Mouse (Mus musculus): ENCODE results near the gene Pln.
A peak's percentile ranks its signal among the peaks of the same experiment; 100 is the strongest.

The Pln gene

DNA sequence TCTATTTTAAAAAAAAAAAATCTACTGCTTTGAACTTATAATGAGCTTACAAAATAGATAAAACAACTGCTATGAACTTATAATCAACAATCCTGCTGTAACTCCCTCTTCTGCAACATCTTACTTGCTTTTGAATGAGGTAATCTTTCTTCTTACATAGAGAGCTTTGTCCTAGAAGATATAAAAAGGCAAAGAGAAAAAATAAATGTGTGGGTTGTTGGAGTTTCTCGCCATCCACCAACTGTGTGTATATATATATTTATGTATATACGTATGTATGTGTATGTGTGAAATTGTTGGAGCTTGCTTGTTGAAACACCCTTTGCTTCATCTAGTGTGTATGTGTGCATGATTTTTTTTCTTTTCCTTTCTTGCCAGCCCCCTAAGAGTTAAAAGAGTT, 29.8 kb downstream of the Pln start:
- DNase-seq, result no peak

DNA sequence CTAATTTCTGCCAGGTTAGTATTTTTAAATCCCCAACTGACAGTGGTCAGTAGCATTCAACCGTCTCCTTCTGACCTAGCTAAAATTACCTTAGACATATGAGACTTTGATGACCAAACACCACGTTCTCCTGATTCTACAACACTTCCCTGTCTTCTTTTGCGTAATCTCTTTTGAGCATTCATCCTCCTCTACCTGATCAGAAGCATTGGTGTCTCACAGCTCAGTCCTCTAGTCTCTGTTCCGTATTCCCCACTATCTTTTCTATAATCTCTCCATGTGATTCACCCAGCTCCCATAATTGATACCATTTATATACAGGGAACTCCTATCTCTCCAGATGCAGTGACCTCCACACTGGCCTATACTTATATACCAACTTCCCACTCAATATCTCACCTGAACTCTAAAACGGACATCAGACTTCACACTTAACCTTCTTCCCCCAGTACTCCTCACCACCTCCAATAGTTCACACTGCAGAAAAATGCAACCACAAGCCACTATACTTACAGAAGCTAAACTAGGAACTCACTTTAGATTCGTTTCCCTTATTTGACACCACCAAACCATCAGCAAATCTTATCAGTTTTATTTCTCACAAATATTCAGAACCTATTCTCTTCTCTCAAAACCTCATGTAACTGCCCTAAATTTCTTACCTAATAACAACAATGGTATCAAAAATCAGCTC, 36.6 kb downstream of the Pln start:
- DNase-seq, result no peak

DNA sequence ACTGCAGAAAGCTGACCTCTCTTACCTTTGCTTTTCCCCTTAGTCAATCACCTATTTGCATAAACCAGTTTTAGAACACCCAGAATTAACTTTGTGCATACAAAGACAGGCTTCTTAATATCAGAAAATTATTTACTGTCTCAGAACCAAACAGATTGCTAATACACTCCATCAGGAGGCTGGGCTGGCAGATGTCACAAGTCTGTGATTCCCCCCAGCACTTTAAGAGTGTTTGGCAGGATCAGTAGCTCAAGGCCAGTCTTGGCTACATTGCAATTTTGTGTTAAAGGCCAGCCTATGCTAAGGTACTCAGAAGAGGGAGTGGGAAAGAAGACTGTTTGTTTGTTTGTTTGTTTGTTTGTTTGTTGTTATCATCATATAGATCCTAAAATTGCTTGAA, 39.6 kb downstream of the Pln start:
- no peak for DNase-seq

DNA sequence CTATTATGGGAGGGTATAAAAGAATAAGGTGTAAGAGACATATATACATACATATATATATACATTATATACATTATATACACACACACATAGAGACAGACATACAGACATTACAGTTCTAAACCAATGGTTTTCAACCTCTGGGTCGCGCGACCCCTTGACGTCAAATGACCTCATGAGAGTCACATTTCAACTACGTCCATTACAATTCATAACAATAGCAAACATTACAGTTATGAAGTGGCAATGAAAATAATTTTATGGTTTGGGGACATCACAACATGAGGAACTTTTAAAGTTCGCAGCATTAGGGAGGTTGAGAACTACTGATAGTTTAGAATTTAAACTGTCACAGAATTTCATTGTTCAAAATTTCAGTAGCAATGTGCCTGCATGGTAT, 40.8 kb downstream of the Pln start:
- DNase-seq, result no peak

DNA sequence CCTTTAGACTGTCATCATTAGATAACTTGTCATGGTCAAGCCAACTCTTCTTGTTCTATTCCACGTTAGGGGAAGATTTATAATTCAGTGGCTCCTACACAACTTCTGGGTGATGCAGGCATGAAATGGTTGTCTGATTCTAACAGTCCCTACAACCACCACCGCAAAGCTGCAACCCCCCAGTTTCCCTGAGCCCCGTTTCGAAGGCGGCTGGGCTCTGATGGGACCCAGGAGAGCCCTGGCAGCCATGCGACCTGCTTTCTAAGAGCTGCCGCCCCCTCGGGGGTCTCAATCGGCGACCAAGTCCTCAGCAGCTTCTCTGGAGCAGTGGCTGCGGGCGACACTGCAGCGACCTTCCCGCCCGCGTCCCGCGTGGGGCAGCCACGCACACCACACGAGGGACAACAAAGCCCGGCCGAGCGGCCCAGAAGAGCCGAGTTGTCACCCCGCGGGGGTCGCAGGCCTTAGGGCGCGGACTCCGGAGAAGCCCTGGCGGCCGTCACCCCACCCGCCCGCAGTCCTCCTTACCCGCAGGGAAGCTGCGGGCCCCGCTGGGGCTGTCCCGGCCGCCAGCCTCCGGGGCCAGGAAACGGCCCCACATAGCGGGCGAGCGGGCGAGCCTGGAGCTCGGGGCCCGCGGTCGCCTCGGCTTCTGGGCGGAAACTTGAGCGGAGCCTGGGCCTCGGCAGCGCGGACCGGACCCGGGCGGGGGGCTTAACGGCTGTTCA, 41.7 kb downstream of the Pln start:
- DNase-seq, result no peak

GRCm38 (mm10) chr10:53379709-53380106, 42.2 kb downstream of the Pln start, which contains the start of gene Cep85l:
TSS of gene Cep85l (minus strand) at chr10:53379947.
- peak; percentile 92 to 93 for DNase-seq

- no peak for DNase-seq
These were observed 45.4 kb downstream of the Pln start for GRCm38 (mm10) chr10:53382696-53383365.

GRCm38 (mm10) chr10:53384896-53385295, 47.4 kb downstream of the Pln start:
- DNase-seq, result no peak

DNA sequence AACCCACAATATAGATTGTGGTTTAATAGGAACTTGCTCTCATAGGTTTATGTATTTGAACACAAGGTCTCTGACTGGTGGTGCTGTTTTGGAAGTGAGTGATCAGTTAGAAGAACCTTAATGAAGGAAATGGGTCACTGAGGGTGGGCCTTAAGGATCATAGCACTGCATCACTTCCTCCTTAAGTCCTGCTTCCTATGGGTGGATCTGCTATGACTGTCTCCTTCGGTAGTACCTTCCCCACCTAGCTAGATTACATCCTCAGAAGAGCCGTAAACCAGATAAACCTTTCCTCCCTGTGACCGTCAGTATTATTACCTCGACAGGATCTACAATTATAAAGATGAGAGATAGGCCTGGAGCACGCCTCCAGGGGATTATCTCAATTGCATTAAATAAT, 48.0 kb downstream of the Pln start:
- no peak for DNase-seq

DNA sequence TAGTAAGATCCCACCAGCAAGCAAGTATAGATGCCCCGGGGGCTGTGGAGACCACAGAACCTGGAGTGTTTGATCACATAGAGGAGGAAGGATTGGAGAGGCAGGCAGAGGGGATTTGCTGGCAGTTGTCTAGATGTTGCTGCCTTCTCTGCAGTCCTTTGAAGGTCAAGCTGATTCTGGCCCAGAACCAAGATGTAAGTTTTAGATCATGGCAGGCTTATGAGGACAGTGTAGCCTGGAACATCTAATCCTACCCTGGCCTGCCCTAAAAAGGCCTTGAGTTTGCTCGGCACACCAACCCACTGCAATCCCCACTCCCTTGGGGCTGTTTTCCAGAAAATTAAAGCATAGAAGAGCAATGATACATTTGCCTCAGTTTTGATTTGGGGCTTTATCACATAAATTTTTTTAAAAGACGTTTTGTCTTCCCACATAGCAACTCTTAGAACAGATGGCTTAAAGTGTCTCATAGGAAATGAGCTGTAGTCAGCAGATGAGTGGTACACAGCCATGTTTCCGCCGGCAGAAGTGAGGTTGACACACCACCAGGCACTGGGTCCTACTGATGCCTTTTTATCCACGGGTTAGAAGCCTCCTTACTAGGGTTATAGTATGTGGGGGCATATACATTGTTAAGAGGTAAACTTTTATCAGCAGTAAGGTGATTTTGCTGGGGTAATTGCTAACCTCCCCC, 50.9 kb downstream of the Pln start:
- no peak for DNase-seq

DNA sequence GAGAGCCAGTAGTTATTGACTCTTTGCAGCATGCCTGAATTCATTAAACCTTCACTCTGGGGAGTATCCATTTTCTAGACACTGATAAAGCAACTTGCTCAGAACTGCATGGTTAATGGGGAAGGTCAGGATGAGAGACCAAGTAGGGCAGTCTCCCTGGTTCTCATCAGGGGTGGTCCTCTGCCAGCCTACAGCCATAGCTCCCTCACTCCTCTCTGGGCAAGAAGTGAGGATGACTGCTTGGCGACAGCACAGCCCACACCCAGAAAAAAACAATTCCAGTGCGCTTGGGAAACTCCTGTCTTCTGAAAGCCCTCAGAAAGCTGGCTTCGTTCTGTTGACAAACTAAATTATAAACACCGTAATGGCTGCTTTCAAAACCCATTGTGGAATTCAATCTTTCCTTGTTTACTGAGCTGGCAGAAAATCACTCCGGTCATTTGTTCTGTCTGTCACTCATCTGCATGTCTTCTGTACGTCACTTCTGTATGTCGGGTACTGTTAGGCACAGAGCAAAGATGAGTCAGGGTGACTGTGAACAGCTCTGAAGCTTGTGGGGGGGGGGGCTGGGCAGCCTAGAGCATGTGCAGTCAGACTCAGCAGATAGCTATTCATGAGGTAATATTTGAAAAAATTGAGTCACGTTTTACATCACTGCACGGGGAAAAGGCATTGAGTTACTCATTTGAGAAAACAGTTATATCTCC, 57.6 kb downstream of the Pln start:
- peak in 1 of 2 experiments; percentile 11 for DNase-seq

All from lung, postnatal 4 days (tissue).